Mouse (Mus musculus) bone marrow macrophage, adult 2 months (primary cell): ENCODE measurements around the gene Vipas39.

ENCODE experiments used
- CTCF ChIP-seq: IDR thresholded peaks from 2 replicates; pipeline ENCODE4 v1.5.1; 2012; ENCODE audit warnings: low read depth, mild to moderate bottlenecking, low read length, moderate library complexity
- POLR2A ChIP-seq: IDR thresholded peaks from 2 replicates; pipeline ENCODE4 v1.6.1; 2012; ENCODE audit warnings: mild to moderate bottlenecking, low read depth, low read length, borderline replicate concordance

DNA sequence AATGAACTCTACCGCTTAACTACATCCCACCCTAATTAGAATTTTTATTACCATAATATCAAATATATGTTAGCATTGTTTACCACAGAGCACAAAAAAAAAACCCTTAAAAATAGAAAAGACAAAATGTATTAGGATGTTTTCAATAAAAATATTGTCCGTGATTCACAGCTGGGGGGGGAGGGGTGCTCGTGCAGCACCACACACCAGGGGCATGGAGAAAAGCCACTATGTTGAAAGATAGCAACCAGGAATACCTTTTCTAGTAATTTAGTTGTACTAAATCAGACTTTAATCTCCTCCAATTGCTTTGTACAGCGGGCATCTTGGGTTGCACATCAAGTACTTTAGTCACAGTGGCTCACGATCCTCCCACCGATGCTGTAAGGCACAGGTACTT is 67.3 kb downstream of the Vipas39 start:
- no peak for TF ChIP-seq CTCF
- TF ChIP-seq POLR2A = no peak
